Mouse (Mus musculus) neutrophil, adult 59 days (primary cell): ENCODE results near the gene Mn1. TPM values are rescaled to one million over a fixed set of nuclear protein-coding genes. Genes with fewer than 3 reads are reported as not detected.

Experiments
- total RNA-seq, 2 experiments: library from RNA; stranded (reverse); gene quantifications; 1 replicate in 1 of 2; 2 replicates in 1 of 2; pipeline ENCODE4 v1.2.4; 2023

The Mn1 gene
- under 1 TPM; 0.20 to 0.35 TPM for total RNA-seq

GRCm38 (mm10) chr5:111416591-111417374 lies at the start of gene Mn1:
Gene Mn1 (plus strand): TSS chr5:111417362.

Other genes starting within 250 kb of the Mn1 start
- 10 to 100 TPM; 33.7 to 38.3 TPM for gene Pitpnb, start 86.6 kb upstream of the Mn1 start, total RNA-seq